Mouse (Mus musculus) erythroblast, embryonic 14.5 days (primary cell): ENCODE data around the gene Knop1. TPM values are rescaled to one million over a fixed set of nuclear protein-coding genes. Genes with fewer than 3 reads are reported as not detected.

Experiments used
- H3K27me3 ChIP-seq: 2 replicates; pipeline ENCODE4 v1.6.1; 2012; ENCODE audit warnings: inconsistent platforms; ENCODE audit not compliant: control insufficient read depth
- H3K36me3 ChIP-seq: 2 replicates; pipeline ENCODE4 v1.6.1; 2012; ENCODE audit warnings: mild to moderate bottlenecking, inconsistent platforms; ENCODE audit not compliant: control insufficient read depth
- H3K4me1 ChIP-seq: 2 replicates; pipeline ENCODE4 v1.6.1; 2012; ENCODE audit warnings: inconsistent platforms; ENCODE audit not compliant: control insufficient read depth
- H3K4me3 ChIP-seq: replicated peaks from 2 replicates; pipeline ENCODE3; 2012; ENCODE audit warnings: moderate library complexity, mild to moderate bottlenecking, inconsistent platforms
- H3K9me3 ChIP-seq: 2 replicates; pipeline ENCODE4 v1.6.1; 2012; ENCODE audit warnings: low read length, inconsistent platforms, mixed read lengths; ENCODE audit not compliant: control insufficient read depth
- GATA1 ChIP-seq: IDR thresholded peaks from 2 replicates; pipeline ENCODE4 v1.6.1; 2012; ENCODE audit warnings: low read length, inconsistent platforms, mixed read lengths
- TAL1 ChIP-seq: IDR thresholded peaks from 3 replicates; pipeline ENCODE4 v1.6.1; 2012; ENCODE audit warnings: low read length, inconsistent platforms, mixed read lengths
- polyA plus RNA-seq: library from polyadenylated mRNA; stranded (reverse); fragments of >175 nt; gene quantifications from 2 replicates; pipeline ENCODE4 v1.2.3, GENCODE M21; 2012

The Knop1 gene
- polyA plus RNA-seq, 1 experiment, result 0.68 TPM

GRCm38 (mm10) chr7:118806631-118807411 is 49.2 kb downstream of the Knop1 start:
- Histone ChIP-seq H3K4me1 (peaks cover 4% of the 10 kb centered on the region), H3K36me3 (peaks cover 40% of the 10 kb centered on the region), H3K27me3 (no peaks in the 10 kb centered on the region), H3K4me3 (no peak overlapping the region), H3K9me3 (no peaks in the 10 kb centered on the region)
- no peak for TF ChIP-seq GATA1
- no peak for TF ChIP-seq TAL1

GRCm38 (mm10) chr7:118803425-118803824 is 52.6 kb downstream of the Knop1 start:
- TF ChIP-seq TAL1, result no peak
- TF ChIP-seq GATA1, result no peak
- Histone ChIP-seq H3K4me1 (no peaks in the 10 kb centered on the region), H3K9me3 (no peaks in the 10 kb centered on the region), H3K27me3 (no peaks in the 10 kb centered on the region), H3K36me3 (peaks cover 42% of the 10 kb centered on the region), H3K4me3 (no peak overlapping the region)

GRCm38 (mm10) chr7:118801791-118802190 is 54.3 kb downstream of the Knop1 start:
- peaks cover 45% of the 10 kb centered on the region for H3K36me3 ChIP-seq

GRCm38 (mm10) chr7:118800112-118800734 is 55.8 kb downstream of the Knop1 start:
- no peaks in the 10 kb centered on the region for H3K27me3 ChIP-seq
- no peaks in the 10 kb centered on the region for H3K9me3 ChIP-seq
- no peak for TF ChIP-seq TAL1
- no peak for TF ChIP-seq GATA1
- no peaks in the 10 kb centered on the region for H3K4me1 ChIP-seq
- H3K4me3 ChIP-seq, result no peak overlapping the region
- peaks cover 61% of the 10 kb centered on the region for H3K36me3 ChIP-seq

More at GRCm38 (mm10) chr7:118801791-118802190, 54.3 kb downstream of the Knop1 start:
- no peaks in the 10 kb centered on the region for H3K4me1 ChIP-seq
- no peak overlapping the region for H3K4me3 ChIP-seq
- no peaks in the 10 kb centered on the region for H3K27me3 ChIP-seq
- TF ChIP-seq GATA1, result no peak
- no peak for TF ChIP-seq TAL1
- H3K9me3 ChIP-seq, result no peaks in the 10 kb centered on the region

- Histone ChIP-seq H3K36me3 (peaks cover 64% of the 10 kb centered on the region), H3K4me3 (no peak overlapping the region)
- TF ChIP-seq TAL1, result no peak
- no peak for TF ChIP-seq GATA1
These were observed 57.9 kb downstream of the Knop1 start for GRCm38 (mm10) chr7:118798105-118798570.

GRCm38 (mm10) chr7:118797600-118797999 is 58.5 kb downstream of the Knop1 start:
- no peak overlapping the region for H3K4me3 ChIP-seq
- peaks cover 64% of the 10 kb centered on the region for H3K36me3 ChIP-seq
- no peaks in the 10 kb centered on the region for H3K4me1 ChIP-seq
- no peaks in the 10 kb centered on the region for H3K9me3 ChIP-seq
- no peaks in the 10 kb centered on the region for H3K27me3 ChIP-seq
- TF ChIP-seq TAL1, result no peak
- no peak for TF ChIP-seq GATA1

More at GRCm38 (mm10) chr7:118798105-118798570, 57.9 kb downstream of the Knop1 start:
- H3K9me3 ChIP-seq, result no peaks in the 10 kb centered on the region
- no peaks in the 10 kb centered on the region for H3K4me1 ChIP-seq
- H3K27me3 ChIP-seq, result no peaks in the 10 kb centered on the region

- no peaks in the 10 kb centered on the region for H3K4me1 ChIP-seq
- no peak for TF ChIP-seq GATA1
- TF ChIP-seq TAL1, result no peak
These were observed 59.2 kb downstream of the Knop1 start for GRCm38 (mm10) chr7:118796838-118797237.

GRCm38 (mm10) chr7:118795779-118796178 is 60.3 kb downstream of the Knop1 start:
- Histone ChIP-seq H3K27me3 (no peaks in the 10 kb centered on the region), H3K36me3 (peaks cover 64% of the 10 kb centered on the region), H3K9me3 (no peaks in the 10 kb centered on the region), H3K4me3 (no peak overlapping the region), H3K4me1 (no peaks in the 10 kb centered on the region)
- TF ChIP-seq TAL1 (no peak), GATA1 (no peak)

More at GRCm38 (mm10) chr7:118796838-118797237, 59.2 kb downstream of the Knop1 start:
- Histone ChIP-seq H3K27me3 (no peaks in the 10 kb centered on the region), H3K36me3 (peaks cover 64% of the 10 kb centered on the region), H3K9me3 (no peaks in the 10 kb centered on the region), H3K4me3 (no peak overlapping the region)

- Histone ChIP-seq H3K27me3 (no peaks in the 10 kb centered on the region), H3K4me1 (no peaks in the 10 kb centered on the region), H3K9me3 (no peaks in the 10 kb centered on the region), H3K36me3 (peaks cover 61% of the 10 kb centered on the region), H3K4me3 (no peak overlapping the region)
- TF ChIP-seq TAL1, result no peak
- TF ChIP-seq GATA1, result no peak
These were observed 62.2 kb downstream of the Knop1 start for GRCm38 (mm10) chr7:118793899-118794298.

Other genes with a start within 250 kb of the Knop1 start
- gene Gde1, start 150.5 kb downstream of the Knop1 start, polyA plus RNA-seq, result 7.3 and 8.4 TPM in 2 replicates
- 0.18 and 0.22 TPM in 2 replicates for gene Ccp110, start 143.7 kb downstream of the Knop1 start, polyA plus RNA-seq
- gene Vps35l, start 116.0 kb downstream of the Knop1 start, polyA plus RNA-seq, result 1.1 and 1.2 TPM in 2 replicates
- gene Iqck, start 502 bp downstream of the Knop1 start, polyA plus RNA-seq, result 0.01 and 0.02 TPM in 2 replicates
- gene Gprc5b, start 139.0 kb upstream of the Knop1 start, polyA plus RNA-seq, result 0.07 TPM in 1 of 2 replicates, not detected in the other